Mouse (Mus musculus) WW6 (cell line): ENCODE measurements around the gene Olfr564.

Source experiments
- DNase-seq: peaks from one replicate; pipeline ENCODE4 v3.0.0-alpha.2; 2013; ENCODE audit warnings: low read depth, low spot score

The Olfr564 gene

DNA sequence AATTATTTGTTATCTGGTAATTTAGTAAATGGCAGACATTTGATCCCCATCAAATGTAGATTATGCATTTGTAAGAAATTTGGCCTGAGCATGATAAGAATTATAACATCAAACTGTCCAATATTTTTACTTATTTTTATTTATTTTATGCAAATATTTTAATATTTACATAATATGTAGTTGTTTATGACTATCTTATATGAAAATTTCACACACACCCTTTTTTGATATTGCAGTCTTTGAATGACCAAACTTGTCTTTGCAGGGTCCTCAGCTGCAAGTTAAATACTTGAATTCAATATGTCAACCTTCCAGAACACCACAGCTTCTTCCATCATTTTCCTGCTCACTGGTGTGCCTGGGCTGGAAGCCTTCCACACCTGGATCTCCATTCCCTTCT is at the start of gene Olfr564:
Gene Olfr564, plus strand, starts transcription at position 301 of the 400 bp plus-strand sequence.
- no peak for DNase-seq

- DNase-seq = no peak
Observed at GRCm38 (mm10) chr7:102759266-102759665, 44.0 kb upstream of the Olfr564 start, which contains the start of the genes Olfr560 and Olfr78. Olfr560 (minus strand) TSS chr7:102759366. Olfr78 (minus strand) TSS chr7:102759471.

DNA sequence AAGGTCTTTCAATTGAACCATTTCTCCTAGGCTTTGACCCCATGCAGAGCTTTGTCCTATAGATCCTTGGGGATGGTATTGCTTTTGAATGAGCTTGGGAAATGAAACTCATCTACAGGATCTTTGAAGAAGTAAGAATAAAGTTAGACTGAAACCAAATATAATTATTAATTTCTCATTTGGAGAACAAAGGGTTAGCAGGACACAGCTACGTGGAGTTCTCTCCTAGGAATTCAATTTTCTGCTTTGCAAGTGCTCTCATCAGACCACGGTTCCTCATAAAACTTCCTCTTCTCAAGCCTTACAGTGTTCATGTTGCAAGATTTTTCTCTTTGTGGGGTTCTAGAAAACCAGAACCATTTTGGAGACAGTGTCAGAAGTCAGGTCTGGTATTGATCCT is 32.4 kb upstream of the Olfr564 start, which contains the start of gene Olfr561:
Gene Olfr561, plus strand, starts transcription at position 301 of the 400 bp plus-strand sequence.
- no peak for DNase-seq
